Mouse (Mus musculus) forelimb bud, embryonic 11.5 days (tissue): ENCODE results near the gene Dazap2.

Experiments used
- DNase-seq: peaks from one replicate; pipeline ENCODE4 v3.0.0-alpha.2; 2012; ENCODE audit warnings: low read depth, low spot score

Gene Dazap2

DNA sequence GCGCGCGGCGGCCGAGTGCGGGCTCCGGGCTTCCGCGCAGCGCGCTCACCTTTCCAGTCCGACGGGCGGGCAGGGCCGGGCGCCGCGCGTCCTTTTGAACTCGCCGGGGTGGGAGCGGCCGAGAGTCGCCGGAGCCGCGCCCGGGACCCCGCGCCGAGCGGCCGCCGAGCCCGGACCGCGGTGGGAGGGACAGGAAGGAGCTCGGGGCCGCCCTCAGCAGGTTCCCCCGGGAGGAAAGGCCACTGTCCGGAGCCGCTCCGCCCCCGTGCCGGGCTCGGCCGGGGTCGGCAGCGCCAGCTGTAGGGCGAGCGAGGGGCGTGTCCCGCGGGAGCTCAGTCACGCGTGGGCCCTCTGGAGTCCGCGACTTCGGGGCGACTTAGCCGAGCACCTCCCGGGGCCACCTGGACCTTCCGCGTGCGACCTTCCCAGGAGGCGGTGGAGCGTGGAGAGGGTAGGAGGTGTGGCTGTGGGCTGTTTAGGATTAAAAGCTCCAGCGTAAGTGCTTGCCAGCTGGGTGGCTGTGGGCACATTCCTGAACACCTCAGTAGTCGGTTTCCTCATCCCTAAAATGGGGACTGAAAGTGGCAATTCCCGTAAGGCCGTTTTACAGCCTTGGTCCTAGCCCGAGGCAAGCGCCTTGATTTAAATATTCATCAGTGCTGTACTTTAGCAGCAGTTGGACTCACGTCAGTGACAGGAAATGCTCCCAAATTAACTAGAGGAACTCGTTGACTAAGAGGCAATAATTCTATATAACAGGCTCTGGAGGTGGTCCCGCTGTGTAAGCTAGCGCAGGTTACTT lies 21.8 kb downstream of the Dazap2 start, which contains the start of gene Smagp:
Gene Smagp, minus strand, starts transcription at position 241 of the 802 bp plus-strand sequence.
- DNase-seq: peak; percentile 58

GRCm38 (mm10) chr15:100637661-100638060 lies 22.5 kb downstream of the Dazap2 start:
- DNase-seq: no peak

DNA sequence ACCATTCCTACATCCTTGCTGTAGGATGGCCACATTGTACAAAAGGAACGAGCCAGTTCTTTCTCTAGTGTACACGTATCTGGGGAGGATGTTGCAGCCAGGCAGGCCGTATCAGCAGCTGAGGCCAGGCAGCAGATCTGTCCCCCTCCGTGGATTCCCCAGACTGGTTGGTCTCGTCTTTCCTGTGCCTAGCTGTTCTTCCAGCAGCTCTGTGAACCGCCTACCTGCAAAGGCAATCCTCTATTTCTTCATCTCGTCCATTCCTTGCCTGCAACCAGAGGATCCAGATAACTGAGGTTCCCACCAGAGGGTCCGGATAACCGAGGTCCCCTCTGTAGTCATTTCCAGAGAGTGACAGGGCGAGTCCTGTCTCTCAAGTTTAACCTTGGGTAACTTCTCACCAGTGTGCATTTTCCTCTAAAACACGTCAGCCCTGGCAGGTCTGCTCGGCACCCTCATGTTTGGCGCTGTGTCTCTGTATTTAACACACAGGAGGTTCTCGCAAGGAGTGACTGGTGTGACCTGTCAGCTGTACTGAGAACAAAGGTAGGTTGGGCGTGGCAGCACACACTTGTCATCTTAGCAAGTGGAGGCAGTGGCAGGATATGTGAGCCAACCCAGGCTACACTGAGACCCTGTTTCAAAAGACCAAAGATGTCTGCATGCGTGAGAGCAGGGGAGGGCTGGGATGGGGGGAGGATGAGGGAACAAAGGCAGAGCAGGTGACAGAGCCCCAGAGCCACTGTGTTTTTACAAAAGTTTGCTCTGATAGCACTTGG lies 25.0 kb downstream of the Dazap2 start:
- DNase-seq: no peak

DNA sequence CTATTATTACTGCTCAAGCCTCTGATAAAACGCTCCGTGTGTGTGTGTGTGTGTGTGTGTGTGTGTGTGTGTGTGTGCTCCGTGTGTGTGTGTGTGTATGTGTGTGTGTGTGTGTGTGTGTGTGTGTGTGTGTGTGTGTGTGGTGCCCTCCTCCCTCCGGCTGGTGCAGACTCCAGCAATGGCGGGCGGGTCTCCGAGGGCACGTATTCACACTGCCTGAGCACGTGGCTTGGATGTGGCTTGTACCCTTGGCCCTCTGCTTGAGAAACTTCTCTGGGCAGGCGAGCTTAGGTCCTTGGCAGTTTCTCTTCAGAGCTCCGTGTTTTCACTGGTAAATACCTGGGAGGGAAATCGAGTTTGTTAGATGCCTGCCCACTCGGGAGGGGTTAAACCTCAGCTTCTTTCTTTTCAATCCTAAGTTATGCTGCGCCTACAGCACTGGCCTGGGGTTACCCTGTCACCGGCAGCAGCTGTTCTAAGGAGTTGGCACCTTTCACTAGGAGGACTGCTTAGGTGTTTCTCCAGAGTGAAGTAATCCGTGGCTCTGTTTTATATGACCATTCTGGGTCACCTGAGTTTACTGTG lies 26.2 kb downstream of the Dazap2 start:
- no peak for DNase-seq

GRCm38 (mm10) chr15:100642451-100642850 lies 27.3 kb downstream of the Dazap2 start:
- no peak for DNase-seq

DNA sequence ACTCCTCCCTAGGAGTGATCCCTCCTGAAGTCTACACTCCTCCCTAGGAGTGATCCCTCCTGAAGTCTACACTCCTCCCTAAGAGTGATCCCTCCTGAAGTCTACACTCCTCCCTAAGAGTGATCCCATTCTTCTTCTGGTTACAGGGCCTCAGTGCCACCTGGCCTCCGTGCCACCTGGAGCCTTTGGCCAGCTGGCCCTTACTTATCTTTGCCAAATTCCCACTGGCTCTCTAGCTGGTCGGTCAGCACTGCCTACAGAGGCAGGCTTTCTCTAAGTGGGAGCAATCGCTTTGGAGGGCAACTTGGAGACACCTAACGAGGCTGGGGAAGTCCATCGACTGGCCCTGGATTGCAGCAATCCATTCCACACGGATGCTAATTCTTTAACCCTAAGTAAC lies 31.0 kb downstream of the Dazap2 start:
- DNase-seq: no peak

GRCm38 (mm10) chr15:100650111-100650510 lies 35.0 kb downstream of the Dazap2 start:
- no peak for DNase-seq

GRCm38 (mm10) chr15:100651610-100652009 lies 36.5 kb downstream of the Dazap2 start:
- DNase-seq: no peak

- no peak for DNase-seq
These were observed 39.1 kb downstream of the Dazap2 start for GRCm38 (mm10) chr15:100654271-100654670.

DNA sequence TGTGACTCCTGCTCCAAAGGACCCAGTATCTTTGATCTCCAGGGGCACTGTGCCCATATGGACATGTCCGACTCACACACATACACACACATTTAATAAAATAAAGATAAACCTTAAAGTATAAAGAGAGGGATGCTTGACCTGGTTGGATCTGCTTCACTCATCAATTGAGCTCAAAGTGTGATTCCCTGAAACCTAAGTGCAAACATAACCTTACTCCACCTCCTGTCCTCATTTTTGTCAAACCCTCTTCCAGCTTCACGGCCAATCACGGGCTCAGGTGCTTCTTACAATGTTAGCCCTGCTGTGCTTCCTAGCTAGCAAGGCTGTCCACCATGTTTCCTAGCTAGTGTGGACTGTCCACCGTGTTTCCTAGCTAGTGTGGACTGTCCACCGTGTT lies 40.1 kb downstream of the Dazap2 start:
- DNase-seq: no peak

GRCm38 (mm10) chr15:100660306-100660705 lies 45.2 kb downstream of the Dazap2 start:
- DNase-seq: no peak

DNA sequence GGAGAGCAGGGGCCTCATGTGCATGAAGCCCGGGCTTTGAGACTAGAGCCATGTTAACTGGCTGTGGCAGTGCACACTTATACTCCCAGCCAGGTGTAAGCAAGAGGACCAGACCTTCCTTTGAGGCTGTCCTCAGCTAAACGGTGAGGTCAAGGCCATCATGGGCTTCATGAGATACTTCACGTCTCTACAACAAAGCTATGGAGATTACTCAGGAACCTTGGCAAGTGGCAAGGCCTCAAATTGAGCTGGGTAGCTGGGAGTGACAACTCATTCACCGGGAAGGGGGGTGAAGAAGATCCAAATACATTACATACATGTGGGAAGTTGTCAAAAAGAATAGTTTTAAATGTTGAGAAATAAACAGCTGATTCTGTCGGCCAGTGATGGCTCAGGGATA lies 45.7 kb downstream of the Dazap2 start:
- DNase-seq: no peak

DNA sequence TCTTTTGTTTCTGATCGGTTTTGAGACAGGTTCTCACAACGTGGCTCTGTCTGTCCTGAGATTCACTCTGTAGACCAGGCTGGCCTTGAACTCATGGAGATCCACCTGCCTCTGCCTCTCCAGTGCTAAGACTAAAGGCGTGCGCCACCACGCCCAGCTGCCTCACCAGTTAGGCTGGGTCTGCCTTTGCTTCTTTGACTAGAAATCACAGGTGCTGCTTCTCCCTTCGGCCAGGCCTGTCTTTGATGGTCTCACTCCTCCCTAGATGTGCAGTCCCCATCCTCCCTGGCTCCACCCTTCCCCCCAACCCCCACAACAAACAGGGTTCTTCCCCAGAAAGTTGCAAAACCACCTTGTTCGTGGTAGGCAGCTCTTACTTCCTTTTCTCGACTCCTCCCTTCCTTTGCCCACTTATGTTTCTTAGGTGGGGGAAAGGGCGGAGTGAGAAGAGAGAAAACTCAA lies 49.7 kb downstream of the Dazap2 start:
- no peak for DNase-seq

DNA sequence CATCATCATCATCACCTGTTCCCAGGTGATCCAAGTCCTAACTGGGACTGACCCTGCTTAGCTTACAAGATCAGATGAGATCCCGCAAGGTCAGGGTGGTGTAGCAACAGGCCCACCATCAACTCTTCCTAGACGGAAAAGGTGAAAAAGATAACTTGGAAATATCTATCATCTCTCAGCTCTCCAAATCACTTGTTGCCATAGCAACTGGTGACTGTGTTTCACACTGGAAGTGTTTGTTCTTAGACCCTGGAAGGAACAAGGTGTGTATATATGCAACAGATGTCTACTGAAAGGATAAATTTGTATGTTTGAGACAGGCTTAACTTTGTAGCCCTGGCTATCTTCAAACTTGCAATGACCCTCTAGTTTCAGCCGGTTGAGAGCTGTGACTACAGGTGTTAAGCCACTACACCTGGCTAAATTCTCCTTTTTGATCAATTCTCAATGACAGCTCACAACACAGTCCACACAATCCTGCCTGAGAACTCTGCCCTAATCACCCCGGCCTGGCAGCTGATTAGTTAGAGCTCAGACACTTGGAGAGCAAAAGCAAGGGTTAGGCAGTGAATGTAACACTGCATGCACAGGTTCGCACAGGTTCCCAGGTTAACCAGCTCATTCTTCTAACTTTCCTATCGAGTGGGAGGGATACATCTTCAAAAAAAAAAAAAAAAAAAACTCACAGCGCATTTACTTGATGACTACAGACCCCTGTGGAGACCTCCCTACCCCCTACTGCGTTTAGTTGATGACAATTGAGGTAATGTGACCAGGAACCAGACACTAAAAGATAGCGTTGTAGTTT lies 50.5 kb downstream of the Dazap2 start:
- no peak for DNase-seq

- no peak for DNase-seq
These were observed 51.1 kb downstream of the Dazap2 start for GRCm38 (mm10) chr15:100666219-100666696.

DNA sequence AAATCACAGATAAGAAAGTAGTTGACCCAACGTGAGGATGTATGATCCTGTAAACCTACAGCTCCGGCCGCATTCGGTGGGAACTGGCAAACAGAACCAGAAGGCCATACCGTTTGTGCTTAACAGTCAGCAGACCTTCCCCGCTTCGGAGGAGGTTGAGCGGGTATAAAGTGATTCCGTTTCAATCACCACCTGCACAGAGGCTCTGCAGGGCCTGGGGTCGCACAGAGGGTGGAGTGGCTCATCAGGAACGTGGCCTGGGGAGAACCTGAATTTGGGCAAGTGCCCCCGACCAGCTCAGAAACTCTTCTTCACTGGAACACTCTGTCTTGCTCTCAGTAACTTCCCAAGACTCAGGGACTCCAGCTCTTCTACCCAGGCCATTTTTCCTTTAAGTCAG lies 51.7 kb downstream of the Dazap2 start:
- no peak for DNase-seq

DNA sequence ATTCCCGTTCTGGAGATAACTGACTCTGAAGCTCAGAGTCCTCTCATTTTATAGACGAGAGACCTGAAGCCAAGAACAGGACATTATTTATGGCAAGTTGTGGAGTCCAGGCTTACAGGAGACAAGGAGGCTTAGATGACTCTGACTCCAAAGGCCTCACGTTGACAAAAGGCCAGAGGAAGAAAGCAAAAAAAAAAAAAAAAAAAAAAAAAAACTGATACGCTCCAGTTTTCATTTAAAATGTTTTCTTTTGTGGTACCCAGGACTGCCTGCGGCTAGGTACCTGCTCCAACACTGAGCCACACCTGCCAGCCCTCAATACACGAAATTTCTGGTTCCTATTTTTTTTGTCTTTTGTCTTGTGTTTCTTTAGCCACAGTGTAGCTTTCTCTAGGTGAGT lies 52.3 kb downstream of the Dazap2 start:
- DNase-seq: no peak

DNA sequence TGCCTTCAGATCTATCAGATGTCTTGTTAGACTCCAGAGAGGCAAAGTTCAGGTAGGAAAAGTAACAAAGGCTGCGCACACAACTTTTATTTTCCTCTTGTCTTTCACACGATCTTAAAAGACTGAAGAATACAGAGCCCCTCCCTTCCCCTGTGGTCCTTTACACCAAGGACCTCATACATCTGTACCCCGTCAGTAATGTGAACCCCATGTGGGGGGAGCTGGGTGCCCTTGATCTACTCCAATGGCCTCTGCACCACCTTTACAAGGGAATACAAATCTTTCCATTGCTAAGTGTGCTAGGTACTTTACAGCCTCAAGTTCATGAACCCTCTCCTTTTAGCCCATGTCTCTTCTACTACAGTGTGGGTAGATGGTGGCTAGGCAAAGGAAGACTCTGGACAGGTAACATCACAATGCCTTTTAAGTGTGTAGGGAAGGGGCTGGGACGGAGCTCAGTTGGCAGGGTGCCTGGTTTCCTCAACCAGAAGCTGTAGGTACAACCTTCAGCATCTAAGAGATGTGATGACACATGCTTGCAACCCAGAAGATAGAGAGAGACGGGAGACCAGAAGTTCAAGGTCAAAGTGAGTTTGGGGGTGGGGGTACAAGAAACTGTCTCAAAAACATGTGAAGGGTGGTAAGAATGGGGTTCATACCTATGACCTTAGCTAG lies 52.9 kb downstream of the Dazap2 start:
- DNase-seq: no peak

GRCm38 (mm10) chr15:100669337-100669736 lies 54.2 kb downstream of the Dazap2 start, which contains the start of gene Bin2:
Gene Bin2 (minus strand): TSS chr15:100669553.
- no peak for DNase-seq

- no peak for DNase-seq
These were observed 54.9 kb downstream of the Dazap2 start for GRCm38 (mm10) chr15:100670004-100670403.
